Mouse (Mus musculus): ENCODE data around the gene 1700017D01Rik. TPM values are rescaled to one million over a fixed set of nuclear protein-coding genes. Genes with fewer than 3 reads are reported as not detected.

Gene 1700017D01Rik
- not detected for polyA plus RNA-seq (2017; shearing (Covaris generic))

DNA sequence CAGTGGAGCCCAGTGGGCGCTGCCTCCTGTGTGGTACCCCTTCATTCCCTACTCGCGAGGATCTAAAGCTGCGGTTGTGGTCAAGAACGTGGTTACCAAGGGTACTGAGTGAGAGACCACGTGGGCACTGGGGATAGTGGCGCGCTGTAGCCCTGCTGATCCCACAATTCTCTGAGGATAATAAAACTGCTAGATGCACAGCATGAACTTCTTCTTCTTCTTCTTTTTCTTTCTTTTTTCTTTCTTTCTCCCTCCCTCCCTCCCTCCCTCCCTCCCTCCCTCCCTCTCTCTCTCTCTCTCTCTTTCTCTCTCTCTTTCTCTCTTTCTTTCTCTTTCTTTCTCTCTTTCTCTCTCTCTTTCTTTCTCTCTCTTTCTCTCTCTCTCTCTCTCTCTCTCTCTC is at the start of gene 1700017D01Rik:
1700017D01Rik (minus strand) TSS at position 101 of the 400 bp plus-strand sequence.

GRCm38 (mm10) chr19:11165172-11165571 is 34.5 kb upstream of the 1700017D01Rik start, which contains the start of gene 1700025F22Rik:
TSS of gene 1700025F22Rik (minus strand) at chr19:11165320.

DNA sequence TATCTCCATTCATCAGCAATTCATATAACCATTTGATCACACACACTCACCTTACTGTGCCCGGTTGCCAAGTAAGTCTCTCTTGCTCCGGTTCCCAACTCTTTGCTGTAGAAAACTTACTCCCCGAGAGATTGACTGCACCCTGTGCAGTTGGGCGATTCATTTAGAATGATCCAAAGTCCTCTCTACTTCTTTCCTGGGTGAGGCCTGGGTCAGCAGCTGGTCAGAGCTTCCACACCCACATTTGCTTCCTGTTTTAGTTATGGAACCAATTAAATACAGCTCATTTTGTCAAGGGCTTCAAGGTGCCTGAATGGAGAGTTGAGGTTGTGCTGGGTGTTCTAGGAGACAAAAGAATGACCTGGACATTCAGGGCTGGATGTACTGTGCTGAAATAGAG is 49.7 kb downstream of the 1700017D01Rik start, which contains the start of gene Ms4a8a:
Ms4a8a (minus strand) TSS at position 169 of the 400 bp plus-strand sequence.

Other genes with a start within 250 kb of the 1700017D01Rik start
- 54.6 TPM for gene Tmem109, start 248.9 kb downstream of the 1700017D01Rik start, polyA plus RNA-seq (2017; shearing (Covaris generic))
- 50.8 TPM for gene Prpf19, start 235.6 kb downstream of the 1700017D01Rik start, polyA plus RNA-seq (2017; shearing (Covaris generic))
- not detected for gene Zp1, start 210.2 kb downstream of the 1700017D01Rik start, polyA plus RNA-seq (2017; shearing (Covaris generic))
- gene Ptgdr2, start 193.7 kb downstream of the 1700017D01Rik start, polyA plus RNA-seq (2017; shearing (Covaris generic)): not detected
- 17.1 TPM for gene Ccdc86, start 181.6 kb downstream of the 1700017D01Rik start, polyA plus RNA-seq (2017; shearing (Covaris generic))
- gene Ms4a10, start 156.2 kb downstream of the 1700017D01Rik start, polyA plus RNA-seq (2017; shearing (Covaris generic)): not detected
- 0.44 TPM for gene Ms4a15, start 137.6 kb downstream of the 1700017D01Rik start, polyA plus RNA-seq (2017; shearing (Covaris generic))
- gene Ms4a18, start 112.8 kb downstream of the 1700017D01Rik start, polyA plus RNA-seq (2017; shearing (Covaris generic)): not detected
- gene Ms4a8a, start 49.8 kb downstream of the 1700017D01Rik start, polyA plus RNA-seq (2017; shearing (Covaris generic)): 1.1 TPM
- not detected for gene 1700025F22Rik, start 34.4 kb upstream of the 1700017D01Rik start, polyA plus RNA-seq (2017; shearing (Covaris generic))
- gene Ms4a13, start 65.9 kb upstream of the 1700017D01Rik start, polyA plus RNA-seq (2017; shearing (Covaris generic)): not detected
- not detected for gene Ms4a12, start 101.6 kb upstream of the 1700017D01Rik start, polyA plus RNA-seq (2017; shearing (Covaris generic))
- gene Ms4a1, start 135.4 kb upstream of the 1700017D01Rik start, polyA plus RNA-seq (2017; shearing (Covaris generic)): 0.41 TPM
- gene Ms4a5, start 153.0 kb upstream of the 1700017D01Rik start, polyA plus RNA-seq (2017; shearing (Covaris generic)): not detected
- gene Ms4a14, start 183.6 kb upstream of the 1700017D01Rik start, polyA plus RNA-seq (2017; shearing (Covaris generic)): not detected
- not detected for gene Ms4a7, start 205.3 kb upstream of the 1700017D01Rik start, polyA plus RNA-seq (2017; shearing (Covaris generic))
- 6.5 TPM for gene Ms4a4a, start 244.6 kb upstream of the 1700017D01Rik start, polyA plus RNA-seq (2017; shearing (Covaris generic))